Mouse (Mus musculus) lung, adult 2 months (tissue): ENCODE measurements around the gene Saa3.

Source experiments
- CTCF ChIP-seq: fragments of 200-500 bp; IDR thresholded peaks from 2 replicates; pipeline ENCODE4 v1.5.1; 2011; ENCODE audit warnings: mild to moderate bottlenecking, low read length, control low read depth; ENCODE audit not compliant: insufficient read depth
- POLR2A ChIP-seq: fragments of 200-500 bp; IDR thresholded peaks from 2 replicates; pipeline ENCODE4 v1.6.1; 2011; ENCODE audit warnings: low read depth, mild to moderate bottlenecking, control low read depth, low read length, borderline replicate concordance; ENCODE audit errors: extremely low read depth

- no peak for TF ChIP-seq CTCF
- TF ChIP-seq POLR2A = no peak
Measured at GRCm38 (mm10) chr7:46700521-46701025, 14.9 kb downstream of the Saa3 start.
